Mouse (Mus musculus): Measurements from ENCODE around the gene Scrn2.

GRCm38 (mm10) chr11:96982859-96983258 is 46.9 kb upstream of the Scrn2 start, which contains the start of gene Sp2:
- TF ChIP-seq CTCF (conservative IDR thresholded peaks at IDR 0.05; ENCODE audit: low read length) (no peak), NANOG (IDR thresholded peaks at IDR 0.05; ENCODE audit: borderline replicate concordance, low read length) (no peak)
